Mouse (Mus musculus) stomach, embryonic 16.5 days (tissue): ENCODE data around the gene E2f4. TPM values are rescaled to one million over a fixed set of nuclear protein-coding genes. Genes with fewer than 3 reads are reported as not detected.
A peak's percentile ranks its signal among the peaks of the same experiment; 100 is the strongest.

Source experiments
- ATAC-seq: fragments of 200-750 bp; cut with Nextera tagmentation; 2 replicates; pipeline ENCODE4 v1.8.0; 2017; ENCODE audit warnings: moderate number of reproducible peaks, moderate TSS enrichment; ENCODE audit not compliant: insufficient read depth, low FRiP score
- H3K27ac ChIP-seq: fragments of 300-500 bp; sonication (generic); 2 replicates; pipeline ENCODE4 v1.5.1; 2014; ENCODE audit warnings: low read length
- H3K27me3 ChIP-seq: fragments of 300-500 bp; sonication (generic); 2 replicates; pipeline ENCODE4 v1.6.1; 2014; ENCODE audit warnings: low read length, control low read depth, mixed read lengths; ENCODE audit not compliant: control insufficient read depth, insufficient read depth
- H3K36me3 ChIP-seq: fragments of 300-500 bp; sonication (generic); 2 replicates; pipeline ENCODE4 v1.6.1; 2014; ENCODE audit warnings: low read length; ENCODE audit not compliant: control insufficient read depth, insufficient read depth
- H3K4me1 ChIP-seq: fragments of 300-500 bp; sonication (generic); 2 replicates; pipeline ENCODE4 v1.6.1; 2014; ENCODE audit warnings: low read length, control low read depth, mixed read lengths; ENCODE audit not compliant: control insufficient read depth, insufficient read depth
- H3K4me2 ChIP-seq: fragments of 300-500 bp; sonication (generic); 2 replicates; pipeline ENCODE4 v1.6.1; 2014; ENCODE audit warnings: low read depth, low read length, mixed read lengths
- H3K4me3 ChIP-seq: fragments of 300-500 bp; sonication (generic); replicated peaks from 2 replicates; pipeline ENCODE4 v1.5.1; 2014; ENCODE audit warnings: mild to moderate bottlenecking, low read length
- H3K9ac ChIP-seq: fragments of 300-500 bp; sonication (generic); 2 replicates; pipeline ENCODE4 v1.6.1; 2014; ENCODE audit warnings: low read length
- H3K9me3 ChIP-seq: fragments of 300-500 bp; sonication (generic); replicated peaks from 2 replicates; pipeline ENCODE4 v1.6.1; 2016; ENCODE audit warnings: low read length, control low read depth; ENCODE audit not compliant: control insufficient read depth
- WGBS: fragments of 180-500 bp; shearing (Covaris S2); extraction: QIAGEN DNeasy Blood & Tissue Kit; methylation state at CpG from one replicate; pipeline ENCODE4 v1.1.7; 2014; 5-methylcytosine and 5-hydroxymethylcytosine counted together
- polyA plus RNA-seq: library from polyadenylated mRNA; unstranded; fragments of >200 nt; fragmentation: Nextera tagmentation; extraction: Ambion mirVana; gene quantifications from 2 replicates; pipeline ENCODE4 v1.2.1, GENCODE M21; 2015

The E2f4 gene
- polyA plus RNA-seq, 1 experiment from 2014 or later: 72.0 TPM

- Histone ChIP-seq H3K4me1 (peaks cover 57% of the 10 kb centered on the region), H3K27ac (peak overlapping the region; percentile 85), H3K4me3 (no peak overlapping the region), H3K9ac (peak overlapping the region; percentile 23; the same call in 1 of the 2 replicates), H3K4me2 (peak overlapping the region; percentile 95), H3K36me3 (no peaks in the 10 kb centered on the region), H3K27me3 (peaks cover 2% of the 10 kb centered on the region; the same call in 1 of the 2 replicates), H3K9me3 (no peaks in the 10 kb centered on the region)
- ATAC-seq: no peak
- 41% methylated on average over 7 of the region's 7 CpGs for WGBS
Observed at GRCm38 (mm10) chr8:105345061-105345975, 47.9 kb downstream of the E2f4 start.

DNA sequence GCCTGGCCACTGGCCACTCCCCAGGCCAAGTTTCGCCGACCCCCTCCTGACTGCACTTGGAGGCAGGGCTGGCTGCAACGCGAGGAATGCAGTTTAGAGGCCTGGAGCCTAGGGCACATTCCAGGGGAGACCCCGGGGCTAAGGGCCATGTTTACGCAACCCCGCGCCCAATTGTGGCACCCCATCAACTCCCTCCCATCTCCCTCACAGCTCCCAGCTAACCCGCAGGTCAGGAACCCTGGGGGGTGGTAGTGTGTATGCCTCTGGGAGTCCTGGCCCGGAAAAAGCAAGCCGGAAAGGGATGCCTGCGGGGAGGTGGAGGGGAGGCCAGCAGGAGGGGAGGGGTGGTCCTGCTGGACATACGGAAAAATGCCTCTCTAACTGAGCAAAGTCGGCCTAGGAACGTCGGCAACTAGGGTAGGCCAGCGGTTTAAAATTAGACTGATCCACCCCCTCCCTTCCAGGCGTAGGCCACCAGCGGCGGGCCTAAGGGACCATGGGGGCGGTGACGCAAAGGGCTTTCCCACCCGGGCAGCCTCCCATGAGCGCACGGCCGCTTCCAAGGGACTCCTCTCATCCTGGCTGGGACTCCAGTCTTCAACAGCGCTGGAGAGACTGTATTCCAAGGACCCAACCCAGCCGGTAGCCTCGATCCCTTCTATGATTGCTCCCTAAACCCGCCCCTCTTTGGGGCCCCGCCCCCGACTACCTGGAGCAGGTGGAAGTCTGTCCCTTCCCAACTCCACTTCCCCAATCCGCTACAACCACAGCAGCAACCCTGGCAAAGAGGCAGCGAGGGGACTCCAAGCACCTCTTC lies 49.4 kb downstream of the E2f4 start:
- H3K4me2 ChIP-seq: peak overlapping the region; percentile 95
- H3K9me3 ChIP-seq: no peaks in the 10 kb centered on the region
- H3K9ac ChIP-seq: peak overlapping the region; percentile 82
- WGBS: 2% methylated on average over 34 of the region's 34 CpGs
- H3K4me3 ChIP-seq: peak overlapping the region; percentile 83
- peak overlapping the region; percentile 85 for H3K27ac ChIP-seq
- H3K36me3 ChIP-seq: no peaks in the 10 kb centered on the region
- peaks cover 44% of the 10 kb centered on the region for H3K4me1 ChIP-seq
- peak; percentile 26 for ATAC-seq
- H3K27me3 ChIP-seq: peaks cover 6% of the 10 kb centered on the region; the same call in 1 of the 2 replicates

GRCm38 (mm10) chr8:105347428-105348221 lies 50.2 kb downstream of the E2f4 start, which contains the start of gene Fhod1:
Gene Fhod1 (minus strand): TSS chr8:105347953.
- Histone ChIP-seq H3K27ac (peak within 1 kb of the TSS; percentile 85), H3K9ac (peak within 1 kb of the TSS; percentile 82), H3K36me3 (no peaks in the 10 kb centered on the region), H3K4me1 (peaks cover 40% of the 10 kb centered on the region), H3K27me3 (peaks cover 6% of the 10 kb centered on the region; the same call in 1 of the 2 replicates), H3K4me3 (peak within 1 kb of the TSS; percentile 83), H3K4me2 (peak within 1 kb of the TSS; percentile 95), H3K9me3 (no peaks in the 10 kb centered on the region)
- WGBS: under 1% methylated on average over 53 of the region's 53 CpGs
- ATAC-seq: peak; percentile 91

DNA sequence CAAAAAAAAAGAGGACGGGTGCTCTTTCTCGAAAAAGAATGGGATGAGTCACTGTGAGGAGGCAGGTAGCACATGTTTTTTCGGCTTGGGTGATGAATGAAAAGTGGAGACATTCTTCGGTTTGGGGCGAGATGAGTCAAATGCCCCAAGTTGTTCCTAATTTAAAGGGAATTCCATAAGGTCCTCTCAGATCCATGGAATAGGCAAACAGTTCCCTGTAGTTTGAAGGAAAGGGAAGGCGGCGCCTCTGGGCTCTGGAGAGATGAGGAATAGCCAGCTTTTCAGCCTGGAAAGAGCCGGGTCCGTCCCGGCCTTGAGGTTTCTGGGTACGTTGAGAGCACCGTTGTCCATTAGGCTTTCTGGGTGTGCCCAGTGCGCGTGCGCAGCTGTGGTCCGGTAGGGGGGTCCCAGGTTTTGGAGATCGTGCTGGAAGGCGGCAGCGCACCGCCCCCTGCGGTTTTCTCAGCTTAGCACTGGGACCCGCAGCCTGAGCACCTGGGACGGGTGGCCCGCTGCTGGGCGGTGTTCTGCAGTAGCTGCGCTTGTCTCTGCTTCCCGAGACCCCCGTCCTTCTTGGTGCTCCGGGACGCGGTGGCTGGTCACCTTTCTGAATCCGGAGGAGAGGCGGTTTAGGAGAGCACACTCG lies 51.1 kb downstream of the E2f4 start, which contains the start of gene Slc9a5:
Gene Slc9a5 (plus strand): TSS at position 394 of the 646 bp plus-strand sequence.
- under 1% methylated on average over 34 of the region's 34 CpGs for WGBS
- H3K27ac ChIP-seq: peak within 1 kb of the TSS; percentile 85
- no peaks in the 10 kb centered on the region for H3K36me3 ChIP-seq
- peak within 1 kb of the TSS; percentile 82 for H3K9ac ChIP-seq
- H3K4me3 ChIP-seq: peak within 1 kb of the TSS; percentile 83
- no peaks in the 10 kb centered on the region for H3K9me3 ChIP-seq
- no peak for ATAC-seq
- peak within 1 kb of the TSS; percentile 95 for H3K4me2 ChIP-seq
- H3K27me3 ChIP-seq: peaks cover 6% of the 10 kb centered on the region; the same call in 1 of the 2 replicates
- peaks cover 34% of the 10 kb centered on the region for H3K4me1 ChIP-seq

DNA sequence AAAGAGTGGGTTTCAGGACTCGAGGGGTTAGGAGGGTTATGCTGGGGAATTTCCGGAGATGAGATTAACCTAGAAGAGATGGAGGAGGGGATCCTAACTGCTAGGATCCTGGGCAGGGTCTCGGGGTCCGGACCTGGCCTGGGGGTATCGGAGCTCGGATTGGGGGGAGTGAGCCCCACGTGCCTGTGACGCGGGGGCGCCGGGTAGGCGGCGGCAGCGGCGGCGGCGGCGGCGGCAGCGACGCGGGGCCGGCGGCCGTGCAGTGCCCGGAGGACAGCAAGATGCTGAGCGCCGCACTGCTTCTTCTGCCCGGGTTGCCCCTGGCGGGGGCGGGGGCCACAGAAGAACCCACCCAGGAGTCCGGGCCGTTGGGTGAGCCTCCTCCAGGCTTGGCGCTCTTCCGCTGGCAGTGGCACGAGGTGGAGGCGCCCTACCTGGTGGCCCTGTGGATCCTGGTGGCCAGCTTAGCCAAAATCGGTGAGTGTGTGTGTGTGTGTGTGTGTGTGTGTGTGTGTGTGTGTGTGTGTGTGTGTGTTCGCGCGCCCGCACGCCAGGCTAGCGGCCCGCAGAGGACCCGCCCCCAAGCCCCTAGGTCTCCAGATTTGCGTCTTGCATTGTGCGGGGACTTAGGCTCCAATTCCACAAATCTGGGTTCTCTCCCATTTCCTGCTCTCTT lies 51.8 kb downstream of the E2f4 start:
- Histone ChIP-seq H3K27ac (no peak overlapping the region; the same call in 1 of the 2 replicates), H3K9ac (peak overlapping the region; percentile 74), H3K4me1 (peaks cover 30% of the 10 kb centered on the region), H3K36me3 (no peaks in the 10 kb centered on the region), H3K27me3 (peaks cover 6% of the 10 kb centered on the region; the same call in 1 of the 2 replicates), H3K9me3 (no peaks in the 10 kb centered on the region), H3K4me2 (peak overlapping the region; percentile 95), H3K4me3 (peak overlapping the region; percentile 83)
- 1% methylated on average over 36 of the region's 48 CpGs for WGBS
- ATAC-seq: no peak

DNA sequence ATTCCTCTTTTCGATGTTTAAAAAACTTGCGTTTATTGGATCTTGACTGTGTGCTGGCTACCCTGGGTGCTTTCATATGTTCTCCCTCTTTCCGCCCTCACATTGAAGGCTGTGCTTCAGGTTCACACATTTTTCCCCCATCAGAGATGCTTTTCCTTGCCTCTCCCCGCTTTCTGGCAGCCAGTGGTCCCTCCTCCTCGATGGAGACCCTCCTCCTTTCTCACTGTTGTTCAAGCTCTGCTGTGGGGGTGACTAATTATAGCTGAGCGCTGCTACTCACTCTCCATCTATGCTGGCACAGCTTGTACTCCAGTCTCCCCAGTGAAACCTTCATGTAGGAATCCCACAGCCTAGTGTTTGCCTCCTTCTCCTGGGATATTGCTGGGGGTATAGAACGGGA lies 52.7 kb downstream of the E2f4 start:
- H3K27me3 ChIP-seq: peaks cover 6% of the 10 kb centered on the region; the same call in 1 of the 2 replicates
- ATAC-seq: no peak
- H3K4me3 ChIP-seq: peak overlapping the region; percentile 83; the same call in 1 of the 2 replicates
- H3K9me3 ChIP-seq: no peaks in the 10 kb centered on the region
- no peak overlapping the region for H3K27ac ChIP-seq
- H3K36me3 ChIP-seq: no peaks in the 10 kb centered on the region
- 42% methylated on average over 7 of the region's 7 CpGs for WGBS
- peak overlapping the region; percentile 17; the same call in 1 of the 2 replicates for H3K4me2 ChIP-seq
- peaks cover 20% of the 10 kb centered on the region for H3K4me1 ChIP-seq
- no peak overlapping the region for H3K9ac ChIP-seq

DNA sequence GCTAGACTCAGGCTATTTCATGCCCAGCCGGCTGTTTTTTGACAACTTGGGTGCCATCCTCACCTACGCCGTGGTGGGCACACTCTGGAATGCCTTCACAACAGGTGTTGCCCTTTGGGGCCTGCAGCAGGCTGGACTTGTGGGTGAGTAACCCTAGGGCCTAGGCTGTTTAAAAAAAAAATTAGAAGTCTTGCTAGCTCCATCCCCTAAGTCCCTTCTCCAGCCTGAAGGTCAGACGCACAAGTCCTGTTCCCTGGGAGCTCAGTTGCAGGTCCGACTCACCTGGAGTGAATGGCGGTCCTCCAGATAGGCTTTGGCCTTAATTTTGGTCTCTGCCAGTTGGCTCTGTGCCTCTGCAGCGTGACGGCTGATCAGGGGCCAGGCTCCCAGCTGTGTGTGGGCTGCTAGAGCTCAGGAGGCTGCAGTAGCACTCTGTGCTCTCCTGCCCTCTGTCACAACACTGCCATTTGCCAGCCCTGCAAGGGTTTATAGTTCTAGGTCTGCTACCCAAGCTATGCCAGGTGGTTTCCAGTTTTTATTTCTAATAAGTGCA lies 56.2 kb downstream of the E2f4 start:
- H3K9ac ChIP-seq: no peak overlapping the region
- peaks cover 6% of the 10 kb centered on the region; the same call in 1 of the 2 replicates for H3K27me3 ChIP-seq
- no peak overlapping the region for H3K4me3 ChIP-seq
- no peaks in the 10 kb centered on the region; the same call in 1 of the 2 replicates for H3K4me1 ChIP-seq
- ATAC-seq: no peak
- no peaks in the 10 kb centered on the region for H3K36me3 ChIP-seq
- no peak overlapping the region for H3K27ac ChIP-seq
- H3K9me3 ChIP-seq: no peaks in the 10 kb centered on the region
- no peak overlapping the region for H3K4me2 ChIP-seq
- 80% methylated on average over 8 of the region's 8 CpGs for WGBS
